Mouse (Mus musculus) G1E (cell line): ENCODE measurements around the gene Gm45808.

Experiments
- CTCF ChIP-seq: IDR thresholded peaks from 2 replicates; pipeline ENCODE4 v1.5.1; 2012; ENCODE audit warnings: low read depth, low read length, inconsistent platforms, mixed read lengths
- GATA1 ChIP-seq: IDR thresholded peaks from 2 replicates; pipeline ENCODE4 v1.6.1; 2012; ENCODE audit warnings: borderline replicate concordance, low read length, inconsistent platforms, mixed read lengths

- TF ChIP-seq CTCF (no peak), GATA1 (no peak)
Measured at GRCm38 (mm10) chr7:45417962-45418492, 68.6 kb downstream of the Gm45808 start.
